Mouse (Mus musculus) cerebellum, adult 11 months (tissue): ENCODE data around the gene Epdr1.
"Not testable (repeated sequence)": the region's sequence is repeated elsewhere in the genome, so short reads cannot be mapped to it uniquely, and the experiment has no call there.

Experiments
- DNase-seq: peaks from one replicate; pipeline ENCODE4 v3.0.0; 2022

Gene Epdr1

DNA sequence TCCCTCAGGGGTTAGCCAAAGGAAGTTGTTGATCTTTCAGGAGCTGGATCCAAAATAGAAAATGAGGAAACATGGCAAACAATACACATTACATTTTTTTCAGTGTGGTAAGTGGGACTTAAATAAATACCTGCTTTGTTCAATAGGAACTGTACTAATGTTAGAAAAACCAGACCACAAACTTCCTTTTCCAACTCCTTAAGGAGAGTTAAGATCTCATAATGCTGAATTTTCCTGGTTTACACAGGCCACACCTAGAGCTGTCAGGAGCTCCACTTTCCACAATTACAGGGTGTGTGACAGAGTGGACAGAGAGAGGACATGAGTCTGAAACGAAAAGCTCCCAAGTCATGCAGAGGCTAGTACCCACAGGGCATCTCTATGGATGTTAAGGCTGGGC, 16.0 kb downstream of the Epdr1 start:
- DNase-seq = no peak

DNA sequence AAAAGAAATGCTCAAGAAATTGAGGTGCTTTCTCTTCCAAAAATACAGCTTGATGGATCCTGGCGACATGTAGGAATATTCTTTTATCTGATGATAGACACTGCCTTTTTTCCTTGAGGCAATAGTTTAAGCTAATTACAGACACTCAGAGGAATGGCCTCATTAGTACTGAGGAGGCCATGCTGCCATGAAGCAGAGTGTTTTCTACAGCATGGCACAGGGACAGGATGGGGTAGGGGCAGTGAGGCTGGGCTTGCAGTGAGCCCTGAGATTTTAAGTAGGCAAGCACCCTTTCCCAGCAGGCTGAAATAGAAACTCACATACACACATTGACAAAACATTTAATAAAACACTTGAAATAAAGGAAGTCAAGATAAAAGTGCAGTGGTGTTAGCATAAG, 17.2 kb downstream of the Epdr1 start:
- no peak for DNase-seq

DNA sequence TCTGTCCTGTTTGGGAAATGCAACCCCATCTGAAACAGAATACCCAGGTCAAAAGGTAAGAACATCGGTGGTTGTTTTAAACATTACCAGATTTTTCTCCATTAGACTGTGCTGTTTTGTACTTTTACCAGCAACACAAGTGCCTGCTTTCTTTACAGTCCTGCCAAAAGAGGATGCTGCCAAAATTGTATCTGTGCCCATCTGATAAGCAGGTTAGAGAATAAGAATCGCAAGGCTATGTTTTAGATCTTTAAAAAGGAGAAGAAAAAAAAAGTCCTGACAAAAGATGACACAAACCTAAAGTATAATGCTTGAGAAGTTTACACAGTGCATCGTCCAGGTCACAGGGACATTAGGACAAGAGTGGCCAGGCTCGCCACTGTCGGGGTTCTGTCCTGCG, 20.5 kb downstream of the Epdr1 start:
- DNase-seq = no peak

DNA sequence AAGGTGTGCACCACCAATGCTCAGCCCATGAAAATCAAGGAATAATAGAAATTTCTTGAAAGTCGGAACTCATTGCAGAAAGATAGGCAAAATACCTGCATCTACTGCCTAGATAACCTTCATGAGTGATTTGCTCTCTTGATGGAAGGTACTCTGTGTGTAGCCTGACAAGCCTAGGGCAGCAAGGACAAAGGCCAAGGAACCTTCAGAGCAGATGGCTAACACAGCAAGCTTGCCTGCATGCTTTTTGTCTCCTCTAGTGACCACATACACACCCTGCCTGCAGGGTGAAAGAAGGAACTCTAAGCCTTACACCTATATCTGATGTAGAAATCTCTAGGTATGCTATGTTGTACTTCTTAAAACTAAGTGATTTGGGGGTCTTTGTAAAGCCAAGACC, 24.6 kb downstream of the Epdr1 start:
- DNase-seq = no peak

DNA sequence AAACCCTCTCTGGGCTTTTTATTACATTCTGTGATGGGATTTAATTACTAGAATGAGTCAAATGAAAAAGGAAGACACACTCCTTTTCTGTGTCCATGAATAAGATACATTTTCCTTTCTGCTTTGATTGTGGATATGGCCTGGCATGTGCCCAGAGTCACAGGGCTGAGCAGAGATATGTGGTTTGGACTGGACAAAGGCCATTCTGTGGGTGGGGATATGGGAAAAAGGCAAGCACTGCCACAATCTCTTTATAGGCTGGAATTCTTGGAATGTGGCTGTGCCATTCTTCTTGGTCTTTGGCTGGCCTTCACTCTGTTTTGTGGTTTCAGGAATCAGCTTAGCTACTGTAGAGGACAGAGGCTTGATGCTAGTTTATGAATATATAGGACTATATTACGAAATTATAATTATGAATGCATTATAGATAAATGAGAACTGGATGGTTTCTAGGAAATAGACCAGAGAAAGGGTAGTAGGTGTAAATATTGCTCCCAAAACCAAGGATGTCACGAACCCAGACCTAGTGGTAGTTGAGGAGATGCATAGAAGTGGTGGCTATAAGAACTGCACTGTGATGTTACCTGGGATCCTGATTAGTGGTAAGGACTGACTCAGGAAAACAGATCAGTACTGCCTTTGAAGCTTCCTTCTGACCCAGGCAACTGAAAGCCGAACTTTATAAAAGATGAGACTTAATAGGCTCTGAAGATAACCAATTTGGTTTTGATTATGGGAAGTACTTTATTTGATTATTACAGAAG, 28.5 kb downstream of the Epdr1 start:
- no peak for DNase-seq

DNA sequence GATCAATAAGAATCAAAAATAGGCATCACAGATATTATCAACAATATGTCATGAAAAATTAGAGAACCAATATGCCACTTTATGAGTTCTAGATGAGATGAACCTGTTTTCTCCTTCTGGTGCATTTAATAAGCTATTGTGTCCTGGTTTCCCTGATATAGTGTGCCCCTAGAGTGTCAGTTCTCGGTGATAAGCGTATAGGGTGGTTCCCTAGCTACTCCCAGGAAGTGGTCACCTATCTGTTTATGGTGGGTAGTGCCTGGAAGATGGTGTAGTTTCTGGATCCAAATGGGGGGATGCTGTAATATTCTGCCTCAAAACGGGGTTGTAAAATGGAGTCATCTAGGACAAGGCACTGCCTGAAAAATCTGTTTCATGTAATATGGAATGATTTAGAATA, 43.8 kb downstream of the Epdr1 start:
- no peak for DNase-seq

DNA sequence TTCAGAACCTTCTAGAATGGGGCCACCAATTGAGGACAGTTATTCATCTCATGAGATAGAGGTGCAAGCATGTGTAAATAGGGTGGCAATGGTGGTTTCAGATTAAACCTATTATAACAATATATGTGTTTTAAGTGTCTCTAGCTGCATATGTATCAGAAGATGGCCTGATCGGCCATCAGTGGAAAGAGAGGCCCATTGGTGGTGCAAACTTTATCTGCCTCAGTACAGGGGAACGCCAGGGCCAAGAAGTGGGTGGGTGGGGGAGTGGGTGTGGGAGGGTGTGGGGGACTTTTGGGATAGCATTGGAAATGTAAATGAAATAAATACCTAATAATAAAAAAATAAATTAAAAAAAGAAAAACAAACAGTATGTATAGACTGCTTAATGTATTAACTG, 45.0 kb downstream of the Epdr1 start:
- DNase-seq = not testable (repeated sequence)

DNA sequence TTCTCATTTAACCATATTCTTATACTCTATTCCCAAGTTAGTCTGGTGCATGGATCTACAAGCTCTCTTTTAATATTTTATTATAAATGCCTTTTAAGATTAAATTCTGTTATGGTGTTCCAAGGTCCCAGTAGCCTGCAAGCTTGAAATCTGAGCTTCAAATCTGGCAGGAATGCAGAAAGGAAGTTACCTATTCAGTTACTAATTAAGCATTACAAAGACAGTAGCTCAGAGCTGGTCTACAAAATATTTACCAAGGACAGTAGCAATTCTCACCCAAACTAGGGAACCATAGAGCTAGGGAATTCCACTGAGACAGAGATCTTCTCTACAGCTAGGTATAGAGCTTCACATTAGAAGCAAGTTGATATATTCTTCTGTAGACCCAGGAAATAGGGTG, 49.6 kb downstream of the Epdr1 start:
- not testable (repeated sequence) for DNase-seq

DNA sequence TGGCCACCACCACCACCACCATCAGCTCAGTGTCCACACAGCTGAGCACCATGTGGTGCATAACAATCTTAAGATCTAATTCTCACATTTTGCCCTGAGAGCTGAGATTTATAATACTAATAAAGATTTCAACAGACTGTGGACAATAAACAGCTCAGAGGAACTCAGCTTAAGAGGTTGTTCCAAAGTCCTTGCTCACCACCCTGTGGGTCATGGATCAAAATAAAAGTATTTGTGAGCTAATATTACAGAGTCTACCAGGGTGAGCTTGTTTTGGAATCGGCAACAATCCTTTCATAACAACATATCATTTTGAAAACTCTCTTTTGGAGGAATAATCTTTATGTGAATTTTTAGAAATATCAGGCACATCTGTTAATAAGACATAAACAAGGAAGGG, 57.2 kb downstream of the Epdr1 start:
- DNase-seq = no peak

DNA sequence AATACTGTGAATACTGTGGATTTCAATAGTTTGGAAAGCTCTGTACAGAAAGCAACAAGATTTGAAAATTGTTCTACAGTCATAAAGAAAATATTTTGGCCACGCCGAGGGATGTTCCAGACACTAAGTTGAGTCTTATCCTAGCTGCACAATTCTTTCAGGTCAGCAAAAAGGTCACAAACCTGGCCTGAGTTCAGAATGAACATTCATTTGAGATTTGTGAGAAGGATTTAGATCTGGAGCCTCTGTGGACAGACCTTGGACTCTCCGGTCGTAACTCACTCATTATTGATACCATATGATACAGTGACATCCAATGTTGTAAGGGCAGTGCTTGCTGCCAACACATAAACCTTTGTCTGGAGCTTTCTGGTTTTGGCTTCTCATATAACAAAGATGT, 64.3 kb downstream of the Epdr1 start:
- no peak for DNase-seq
